Mouse (Mus musculus) c-Kit-positive CD71-positive TER-119-negative erythroid progenitor cells, embryonic 14.5 days (primary cell): Measurements from ENCODE around the gene Gpr176.

Experiments used
- DNase-seq: peaks from one replicate; pipeline ENCODE4 v3.0.0-alpha.2; 2013; ENCODE audit warnings: low read depth

Gpr176 gene

GRCm38 (mm10) chr2:118236196-118236595 lies 137.0 kb downstream of the Gpr176 start:
- DNase-seq = no peak

- no peak for DNase-seq
These were observed 137.6 kb downstream of the Gpr176 start for GRCm38 (mm10) chr2:118235614-118236013.

DNA sequence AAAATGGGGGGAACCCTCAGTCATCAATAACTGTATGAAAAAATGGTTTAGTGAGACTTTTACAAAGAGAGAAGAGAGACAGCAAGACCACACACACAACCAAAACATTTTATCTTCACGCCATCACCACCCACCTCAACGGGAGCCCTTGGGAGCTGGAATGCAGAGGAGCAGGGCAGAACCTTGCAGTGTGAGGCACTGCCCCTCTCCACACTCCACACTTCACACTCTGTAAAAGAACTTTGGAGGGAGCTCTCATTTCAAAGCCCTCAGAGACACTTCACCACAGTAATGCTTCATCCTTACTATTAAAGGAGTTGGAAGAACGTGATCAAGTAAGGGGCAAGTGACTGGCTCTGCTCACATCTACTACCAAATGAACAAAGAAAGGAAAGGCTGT lies 142.7 kb downstream of the Gpr176 start:
- no peak for DNase-seq

- DNase-seq = no peak
These were observed 144.6 kb downstream of the Gpr176 start for GRCm38 (mm10) chr2:118228486-118229079.
